Mouse (Mus musculus): Measurements from ENCODE around the gene Gm7694.

DNA sequence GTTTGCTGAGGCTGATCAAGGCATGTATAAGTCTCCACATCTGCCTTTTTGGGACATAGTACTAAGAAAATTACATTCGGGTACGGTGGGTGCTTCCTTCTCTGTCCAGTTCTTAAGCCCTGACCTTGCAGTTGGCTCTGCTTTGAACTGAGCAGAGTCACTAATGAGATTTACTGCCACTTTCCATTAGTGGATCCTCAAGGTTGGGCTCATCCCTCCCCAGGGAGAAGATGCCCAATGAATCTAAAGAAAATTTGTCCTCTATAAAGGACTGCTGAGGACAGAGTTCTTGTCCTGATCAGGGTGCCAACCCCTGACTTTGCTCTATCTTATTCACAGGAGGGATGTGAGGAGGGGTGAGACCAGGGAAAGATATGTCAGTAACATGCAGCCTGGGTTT is 15.9 kb upstream of the Gm7694 start:
- no peak for TF ChIP-seq GATA1 (IDR thresholded peaks at IDR 0.05; ENCODE audit: low read length)
- no peak for TF ChIP-seq TAL1 (IDR thresholded peaks at IDR 0.05; ENCODE audit: low read length)

All from erythroblast, embryonic 14.5 days (primary cell).